Mouse (Mus musculus) cerebellum, adult 2 months (tissue): ENCODE data around the gene Cfap100.

Source experiments
- CTCF ChIP-seq: fragments of 200-500 bp; IDR thresholded peaks from 2 replicates; pipeline ENCODE4 v1.5.1; 2011; ENCODE audit warnings: low read depth, mild to moderate bottlenecking, control low read depth, low read length, moderate library complexity, borderline replicate concordance; ENCODE audit not compliant: insufficient read depth
- POLR2A ChIP-seq: fragments of 200-500 bp; IDR thresholded peaks from 2 replicates; pipeline ENCODE4 v1.6.1; 2011; ENCODE audit warnings: low read length, control low read depth, borderline replicate concordance; ENCODE audit not compliant: insufficient read depth

DNA sequence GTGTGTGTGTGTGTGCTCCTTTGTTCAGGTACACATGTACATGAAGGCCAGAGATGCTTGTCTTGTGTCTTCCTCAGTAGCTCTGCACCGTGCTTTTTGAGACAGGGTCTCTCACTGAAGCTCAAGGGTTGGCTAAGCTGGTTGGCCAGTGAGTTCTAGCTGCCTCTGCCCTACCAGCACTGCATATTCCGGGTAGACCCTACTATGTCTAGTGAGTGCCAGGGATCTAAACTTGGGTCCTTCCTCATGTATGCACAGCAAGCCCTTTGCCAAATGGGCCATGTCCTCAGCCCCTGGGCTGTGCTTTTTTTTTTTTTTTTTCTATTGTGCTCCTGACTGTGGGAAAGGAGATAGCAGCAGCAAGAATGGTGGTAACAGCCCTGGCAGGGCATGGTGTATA lies 41.7 kb upstream of the Cfap100 start:
- TF ChIP-seq POLR2A (no peak), CTCF (no peak)
